Mouse (Mus musculus) heart, postnatal 0 days (tissue): ENCODE results near the gene Shisal2a. TPM values are rescaled to one million over a fixed set of nuclear protein-coding genes. Genes with fewer than 3 reads are reported as not detected.

ENCODE experiments used
- ATAC-seq: fragments of 200-750 bp; cut with Nextera tagmentation; 2 replicates; pipeline ENCODE4 v1.8.0; 2017; ENCODE audit warnings: low read depth, moderate number of reproducible peaks, moderate library complexity; ENCODE audit not compliant: insufficient read depth
- DNase-seq: peaks from one replicate; pipeline ENCODE4 v3.0.0-alpha.2; 2016; ENCODE audit warnings: low spot score
- H3K27ac ChIP-seq: fragments of 300-500 bp; sonication (generic); 2 replicates; pipeline ENCODE4 v1.5.1; 2014; ENCODE audit warnings: low read depth, mild to moderate bottlenecking
- H3K27me3 ChIP-seq: fragments of 300-500 bp; sonication (generic); 2 replicates; pipeline ENCODE4 v1.6.1; 2014; ENCODE audit warnings: low read length, mixed read lengths; ENCODE audit not compliant: control insufficient read depth, insufficient read depth
- H3K36me3 ChIP-seq: fragments of 300-500 bp; sonication (generic); replicated peaks from 2 replicates; pipeline ENCODE4 v1.6.1; 2014; ENCODE audit warnings: low read length, mixed read lengths; ENCODE audit not compliant: control insufficient read depth, insufficient read depth
- H3K4me1 ChIP-seq: fragments of 300-500 bp; sonication (generic); 2 replicates; pipeline ENCODE4 v1.6.1; 2014; ENCODE audit warnings: antibody characterized with exemption; ENCODE audit not compliant: control insufficient read depth, insufficient read depth
- H3K4me2 ChIP-seq: fragments of 300-500 bp; sonication (generic); 2 replicates; pipeline ENCODE4 v1.6.1; 2014; ENCODE audit warnings: low read depth, mild to moderate bottlenecking, low read length, moderate library complexity
- H3K4me3 ChIP-seq: fragments of 300-500 bp; sonication (generic); 2 replicates; pipeline ENCODE4 v1.5.1; 2014; ENCODE audit warnings: low read depth, low read length
- H3K9ac ChIP-seq: fragments of 300-500 bp; sonication (generic); replicated peaks from 2 replicates; pipeline ENCODE4 v1.6.1; 2014; ENCODE audit warnings: low read depth, low read length, mixed read lengths
- H3K9me3 ChIP-seq: fragments of 300-500 bp; sonication (generic); replicated peaks from 2 replicates; pipeline ENCODE4 v1.6.1; 2016; ENCODE audit warnings: low read length; ENCODE audit not compliant: control insufficient read depth
- CTCF ChIP-seq: IDR thresholded peaks from 2 replicates; pipeline ENCODE4 v1.5.1; 2016; ENCODE audit warnings: antibody characterized with exemption, control low read depth, low read depth
- EP300 ChIP-seq: IDR thresholded peaks from 2 replicates; pipeline ENCODE4 v1.6.1; 2016; ENCODE audit warnings: antibody characterized with exemption, low read depth
- WGBS: fragments of 180-500 bp; shearing (Covaris S2); extraction: QIAGEN DNeasy Blood & Tissue Kit; methylation state at CpG from one replicate; pipeline ENCODE4 v1.1.7; 2014; 5-methylcytosine and 5-hydroxymethylcytosine counted together
- polyA plus RNA-seq: library from polyadenylated mRNA; unstranded; fragments of >200 nt; fragmentation: Nextera tagmentation; extraction: Ambion mirVana; gene quantifications from 2 replicates; pipeline ENCODE4 v1.2.1, GENCODE M21; 2015
- total RNA-seq: library from RNA; depleted of rRNA; stranded (reverse); fragments of >200 nt; gene quantifications from 2 replicates; pipeline ENCODE4 v1.2.3, GENCODE M21; 2014; ENCODE audit warnings: low replicate concordance

Shisal2a gene
- total and polyA plus RNA-seq, 2 experiments from 2014 or later: 2.0 TPM; not detected in 1

DNA sequence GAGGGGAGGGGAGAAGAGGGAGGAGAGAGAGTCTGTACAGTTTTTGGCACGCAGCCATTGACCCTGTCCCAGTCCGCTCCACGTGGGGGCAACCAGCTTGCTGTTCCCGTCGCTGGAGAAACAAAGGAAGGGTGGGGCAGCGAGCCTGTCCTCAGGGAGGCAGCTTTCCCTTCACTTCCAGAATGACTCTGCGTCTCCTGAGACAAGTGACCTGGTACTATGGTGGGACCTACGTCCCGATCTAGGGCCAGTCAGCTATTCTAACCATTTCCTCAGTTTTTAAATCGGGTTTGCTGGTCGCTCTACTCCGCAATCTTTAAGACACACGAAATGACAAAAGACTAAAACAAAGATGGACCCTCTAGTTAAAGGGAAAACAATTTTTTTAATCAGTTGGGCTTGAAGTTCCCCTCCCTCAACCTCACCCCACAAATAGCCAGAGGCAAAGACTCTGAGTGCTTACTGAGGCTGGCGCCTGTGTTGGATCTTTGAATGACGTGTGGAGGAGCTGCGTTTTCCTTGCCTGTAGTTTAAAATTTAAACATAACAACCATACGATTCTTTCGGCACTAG is 4.6 kb upstream of the Shisal2a start:
- Histone ChIP-seq H3K9ac (peak overlapping the region; percentile 58), H3K4me1 (peaks cover 22% of the 10 kb centered on the region), H3K9me3 (no peaks in the 10 kb centered on the region), H3K4me2 (peak overlapping the region; percentile 66), H3K36me3 (no peaks in the 10 kb centered on the region), H3K27ac (peak overlapping the region; percentile 85), H3K4me3 (peak overlapping the region; percentile 41), H3K27me3 (peaks cover 7% of the 10 kb centered on the region)
- peak; percentile 60; the same call in 1 of the 2 replicates for TF ChIP-seq EP300
- TF ChIP-seq CTCF: peak; percentile 34
- ATAC-seq (peak; percentile 92), DNase-seq (peak; percentile 97)
- WGBS: 4% methylated on average over 18 of the region's 18 CpGs

DNA sequence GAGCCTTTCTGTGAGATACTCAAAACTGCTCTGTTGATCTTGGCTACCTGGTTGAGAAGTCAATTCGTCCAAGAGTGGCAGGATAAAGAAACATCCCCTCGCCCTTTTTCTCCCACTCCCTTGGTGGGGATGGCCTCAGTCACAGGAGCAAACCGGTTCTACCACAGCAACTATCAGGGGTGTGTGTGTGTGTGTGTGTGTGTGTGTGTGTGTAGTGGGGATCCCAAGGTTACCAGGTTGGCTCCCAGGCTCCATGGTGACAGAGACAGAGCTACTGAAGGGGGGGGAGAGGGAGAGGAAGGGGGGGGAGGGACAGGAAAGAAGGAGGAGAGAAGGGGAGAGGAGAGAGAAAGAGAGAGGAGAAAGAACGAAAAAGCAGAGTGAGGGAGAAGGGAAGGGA is 4.0 kb upstream of the Shisal2a start:
- H3K27me3 ChIP-seq: peaks cover 14% of the 10 kb centered on the region
- no peak overlapping the region for H3K9ac ChIP-seq
- TF ChIP-seq CTCF (no peak), EP300 (no peak)
- peak overlapping the region; percentile 85 for H3K27ac ChIP-seq
- DNase-seq (peak; percentile 26), ATAC-seq (peak; percentile 34; the same call in 1 of the 2 replicates)
- 37% methylated on average over 4 of the region's 4 CpGs for WGBS
- no peaks in the 10 kb centered on the region for H3K36me3 ChIP-seq
- H3K4me2 ChIP-seq: peak overlapping the region; percentile 66
- H3K9me3 ChIP-seq: no peaks in the 10 kb centered on the region
- 0 out of 2 replicates have a peak overlapping the region, but pooled peaks have one; percentile 41 for H3K4me3 ChIP-seq
- peaks cover 22% of the 10 kb centered on the region for H3K4me1 ChIP-seq

DNA sequence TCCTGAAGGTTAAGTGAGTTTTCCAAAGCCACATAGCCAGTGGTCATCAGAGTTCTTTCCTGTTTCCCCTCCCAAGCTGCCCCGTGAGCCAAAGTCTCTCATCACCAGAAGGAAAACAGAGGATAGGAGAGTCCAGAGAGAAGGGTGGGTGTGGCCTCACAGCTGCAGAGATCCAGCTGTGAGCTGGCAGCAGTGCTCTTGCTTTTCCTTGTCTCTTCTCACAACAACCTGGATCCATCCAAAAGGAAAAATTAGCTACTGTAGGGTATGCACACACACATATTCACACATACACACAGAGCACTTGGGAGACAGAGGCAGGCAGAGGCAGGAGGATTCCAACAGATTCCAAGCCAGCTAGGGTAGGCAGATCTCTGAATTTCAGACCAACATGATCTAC is 2.9 kb upstream of the Shisal2a start:
- Histone ChIP-seq H3K4me2 (no peak overlapping the region), H3K27me3 (peaks cover 14% of the 10 kb centered on the region), H3K9ac (no peak overlapping the region), H3K4me1 (peaks cover 21% of the 10 kb centered on the region), H3K36me3 (no peaks in the 10 kb centered on the region), H3K4me3 (no peak overlapping the region), H3K27ac (no peak overlapping the region), H3K9me3 (no peaks in the 10 kb centered on the region)
- no peak for DNase-seq
- ATAC-seq: no peak
- no peak for TF ChIP-seq EP300
- no peak for TF ChIP-seq CTCF
- 23% methylated on average over 1 of the region's 1 CpGs for WGBS

DNA sequence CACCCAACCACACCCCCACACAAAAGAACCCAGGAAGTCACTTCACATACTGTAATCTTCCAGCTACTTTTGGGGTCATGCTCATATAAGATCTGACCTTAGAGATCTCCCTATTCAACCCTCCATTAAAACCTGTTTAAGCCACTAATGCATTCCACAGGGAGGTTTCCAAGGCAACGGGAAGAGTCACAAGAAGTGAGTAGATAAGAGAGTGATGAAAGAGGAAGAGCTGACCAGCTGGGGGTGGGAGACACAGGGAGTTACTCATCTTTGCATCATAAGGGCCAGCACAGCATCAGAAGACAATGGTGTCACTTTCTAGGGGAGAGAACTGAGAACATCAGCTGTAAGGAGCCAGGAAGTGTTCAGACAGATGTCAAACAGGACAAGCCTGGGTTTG is 3.0 kb downstream of the Shisal2a start:
- ATAC-seq (peak; percentile 40; the same call in 1 of the 2 replicates), DNase-seq (peak; percentile 44)
- Histone ChIP-seq H3K4me3 (no peak overlapping the region), H3K9ac (no peak overlapping the region), H3K4me2 (no peak overlapping the region), H3K36me3 (no peaks in the 10 kb centered on the region), H3K9me3 (no peaks in the 10 kb centered on the region), H3K4me1 (no peaks in the 10 kb centered on the region), H3K27me3 (peaks cover 14% of the 10 kb centered on the region), H3K27ac (no peak overlapping the region)
- WGBS: 7% methylated on average over 1 of the region's 1 CpGs
- TF ChIP-seq CTCF (no peak), EP300 (no peak)

DNA sequence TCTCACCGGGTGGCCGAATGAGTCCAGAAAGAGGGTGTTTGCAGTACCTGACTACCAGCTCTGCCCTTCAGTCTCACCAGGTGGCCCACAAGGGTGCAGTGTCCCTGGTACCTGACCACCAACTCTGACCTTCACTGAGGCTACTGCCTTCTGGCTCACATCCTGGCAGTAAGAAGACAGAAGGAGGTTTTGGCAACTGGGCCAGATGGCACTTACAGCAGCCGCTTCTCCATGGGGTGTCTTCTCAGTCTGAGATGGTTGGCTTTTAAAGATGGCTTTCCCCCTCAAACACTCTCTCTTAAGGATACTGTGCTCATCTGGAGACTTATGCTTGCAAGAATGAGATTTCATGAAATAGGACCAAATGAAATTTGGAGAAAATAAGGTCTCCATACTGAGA is 3.7 kb downstream of the Shisal2a start:
- ATAC-seq (no peak), DNase-seq (no peak)
- no peaks in the 10 kb centered on the region for H3K4me1 ChIP-seq
- no peak overlapping the region for H3K4me2 ChIP-seq
- H3K27me3 ChIP-seq: peaks cover 14% of the 10 kb centered on the region; the same call in 1 of the 2 replicates
- no peaks in the 10 kb centered on the region for H3K36me3 ChIP-seq
- H3K27ac ChIP-seq: no peak overlapping the region
- H3K9me3 ChIP-seq: no peaks in the 10 kb centered on the region
- H3K9ac ChIP-seq: no peak overlapping the region
- TF ChIP-seq CTCF (no peak), EP300 (no peak)
- WGBS: 89% methylated on average over 3 of the region's 3 CpGs
- no peak overlapping the region for H3K4me3 ChIP-seq

DNA sequence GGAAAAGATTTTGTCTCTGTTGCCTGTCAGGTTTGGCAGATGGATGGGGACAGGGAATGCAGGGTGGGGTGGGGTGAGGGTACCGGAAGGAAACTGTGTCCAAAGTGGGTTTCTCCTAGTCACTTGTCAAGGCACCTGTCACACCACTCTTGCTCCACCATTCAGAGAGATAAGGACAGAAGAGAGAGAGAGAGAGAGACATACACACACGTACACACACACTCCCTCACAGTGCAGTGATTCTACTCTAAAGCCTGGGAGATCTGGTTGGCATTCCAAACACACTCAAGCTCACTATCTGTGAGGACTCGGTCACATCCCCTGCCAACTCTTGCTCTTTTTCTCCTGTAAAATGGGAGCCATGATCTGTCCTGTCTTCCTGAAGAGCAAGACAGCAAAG is 11.0 kb downstream of the Shisal2a start:
- Histone ChIP-seq H3K4me3 (no peak overlapping the region), H3K9ac (no peak overlapping the region), H3K4me1 (no peaks in the 10 kb centered on the region), H3K36me3 (no peaks in the 10 kb centered on the region), H3K9me3 (no peaks in the 10 kb centered on the region), H3K27me3 (no peaks in the 10 kb centered on the region), H3K27ac (peak overlapping the region; percentile 18; the same call in 1 of the 2 replicates), H3K4me2 (no peak overlapping the region)
- TF ChIP-seq CTCF (no peak), EP300 (no peak)
- ATAC-seq (peak; percentile 64; the same call in 1 of the 2 replicates), DNase-seq (no peak)
- 13% methylated on average over 3 of the region's 3 CpGs for WGBS
